Comparison of ENCODE assay signal across 7 mouse cellular contexts in genomic region chr19:40994057-40994585, GRCm38 (mm10). TPM values are rescaled to one million over a fixed set of nuclear protein-coding genes. Genes with fewer than 3 reads are reported as not detected.
A peak's percentile ranks its signal among the peaks of the same experiment; 100 is the strongest.
DNase-seq lines count a peak whose midpoint lies in the region; ATAC-seq and TF ChIP-seq lines count a peak whose summit lies in the region.

Gene Blnk (minus strand): TSS chr19:40994535.

- CTCF ChIA-PET in Patski (lab: Charles Lee) = interaction anchor here (0.9 to 1.9 kb wide), 5 partner anchors 10 to 30 kb away, joined by 3 to 7 read pairs (median 5); no protein-coding TSS in a partner anchor

- no peaks in the 10 kb centered on the region; the same call in none of the 2 replicates for H3K4me1 ChIP-seq in lung, adult 2 months (ENCODE audit: control insufficient read depth, insufficient read depth, low read length)
- no peaks in the 10 kb centered on the region for H3K4me1 ChIP-seq in hindbrain, embryonic 16.5 days (ENCODE audit: control insufficient read depth, insufficient read depth, low read depth, low read length)

- TF ChIP-seq CTCF in Patski (IDR thresholded peaks at IDR 0.05) = no peak
- TF ChIP-seq CTCF in brain, embryonic 14.5 days (IDR thresholded peaks at IDR 0.05; ENCODE audit: borderline replicate concordance, extremely low read depth, insufficient read depth, insufficient read length) = no peak
- no peak for TF ChIP-seq CTCF in lung, adult 2 months (IDR thresholded peaks at IDR 0.05; ENCODE audit: insufficient read depth, low read length)

- in situ Hi-C loops in Patski (cut with MboI; ENCODE audit: low pct_unique_long_range_greater_than_20kb) = no loop called here

- no peak within 1 kb of the TSS for H3K9ac ChIP-seq in hindbrain, embryonic 16.5 days (ENCODE audit: low read depth, low read length)

- H3K36me3 ChIP-seq in hindbrain, embryonic 16.5 days (ENCODE audit: control insufficient read depth, insufficient read depth, low read length) = no peaks in the 10 kb centered on the region

- POLR2A ChIA-PET in Patski (lab: Charles Lee) = no interaction called here

- peak; percentile 94 for DNase-seq in Patski (ENCODE audit: low read depth, low spot score)
- DNase-seq in brain, embryonic 14.5 days (ENCODE audit: low read depth) = peak; percentile 46
- DNase-seq in kidney, postnatal 4 days = peak; percentile 68 to 79
- DNase-seq in lung, adult 2 months = peak; percentile 50
- DNase-seq in spleen, adult 12 weeks (ENCODE audit: low spot score) = peak; percentile 54

- H3K4me2 ChIP-seq in hindbrain, embryonic 16.5 days (ENCODE audit: low read length) = no peak within 1 kb of the TSS

- TF ChIP-seq POLR2A in brain, embryonic 14.5 days (IDR thresholded peaks at IDR 0.05; ENCODE audit: borderline replicate concordance, extremely low read depth, insufficient read depth, insufficient read length, poor library complexity, severe bottlenecking) = no peak
- peak; percentile 54; the same call in 1 of the 2 replicates for TF ChIP-seq POLR2A in lung, adult 2 months (IDR thresholded peaks at IDR 0.05; ENCODE audit: borderline replicate concordance, extremely low read depth, low read depth, low read length)

- no peak within 1 kb of the TSS for H3K4me3 ChIP-seq in lung, adult 2 months (replicated peaks; ENCODE audit: extremely low read depth, low read depth, low read length)
- H3K4me3 ChIP-seq in hindbrain, embryonic 16.5 days (ENCODE audit: low read length) = no peak within 1 kb of the TSS

- ATAC-seq in Patski = peak; percentile 4
- peak; percentile 68 for ATAC-seq in granulocyte monocyte progenitor cell, adult 5-6 weeks (replicated peaks; ENCODE audit: poor library complexity, severe bottlenecking)
- ATAC-seq in hindbrain, embryonic 16.5 days = no peak

- WGBS in lung, adult 2 months = 33% methylated on average over 8 of the region's 8 CpGs
- 61% methylated on average over 8 of the region's 8 CpGs for WGBS in hindbrain, embryonic 16.5 days

- no peaks in the 10 kb centered on the region for H3K27me3 ChIP-seq in Patski
- H3K27me3 ChIP-seq in hindbrain, embryonic 16.5 days (replicated peaks; ENCODE audit: control insufficient read depth, insufficient read depth, low read length) = no peaks in the 10 kb centered on the region

- H3K9me3 ChIP-seq in hindbrain, embryonic 16.5 days (ENCODE audit: control insufficient read depth, low read length) = no peaks in the 10 kb centered on the region

- no peak within 1 kb of the TSS for H3K27ac ChIP-seq in hindbrain, embryonic 16.5 days (ENCODE audit: low read depth, low read length)

RNA-seq across cellular contexts. Expression of gene Blnk, which starts in this region (rescaled TPM):
- 78.4 TPM for polyA plus RNA-seq in Patski (2021)
- 0.25 and 0.53 TPM in 2 replicates for polyA plus RNA-seq in brain, embryonic 14.5 days (2012; rRNA removed)
- total RNA-seq in granulocyte monocyte progenitor cell, adult 5-6 weeks (2014; fragmentation: Nextera tagmentation) = 0.30 TPM in 1 of 2 replicates, not detected in the other
- total RNA-seq in granulocyte monocyte progenitor cell, adult 5-6 weeks (2017) = not detected in 2 replicates
- 4.7 and 5.7 TPM in 2 replicates for polyA plus RNA-seq in lung, adult 2 months (2012; rRNA removed)
- polyA plus RNA-seq in hindbrain, embryonic 16.5 days (2015; fragmentation: Nextera tagmentation; extraction: Ambion mirVana) = 0.96 and 0.97 TPM in 2 replicates

Comparison
In these comparisons a context has a peak if more than half of its experiments do, and no peak if none do; other contexts are left out.
1. RNA of gene Blnk (polyA plus RNA-seq): 78.4 TPM in Patski (single experiment); 4.7 to 5.7 TPM in lung, adult 2 months, 0.96 to 0.97 TPM in hindbrain, embryonic 16.5 days and 0.25 to 0.53 TPM in brain, embryonic 14.5 days; every median in the first group is over 10 times any median in the second.
2. Peak in DNase-seq in brain, embryonic 14.5 days; RNA of the gene not detected or under 1 TPM.
3. Peak in ATAC-seq in granulocyte monocyte progenitor cell, adult 5-6 weeks; RNA of the gene not detected or under 1 TPM.
4. Peak in every context shown above with its lines, with median percentiles within 50 percentile points of each other: DNase-seq.